Mouse (Mus musculus): ENCODE measurements around the gene Polr2i.

- TF ChIP-seq CTCF (IDR thresholded peaks at IDR 0.05; ENCODE audit: extremely low read depth, insufficient read length, insufficient replicate concordance, low read depth, low read length) (no peak), POLR2A (IDR thresholded peaks at IDR 0.05; ENCODE audit: low read depth, low read length) (no peak)
Observed at GRCm38 (mm10) chr7:30235091-30235490, 3.3 kb downstream of the Polr2i start.
